9 mouse cellular contexts compared by ENCODE assay signal in the genomic region with DNA sequence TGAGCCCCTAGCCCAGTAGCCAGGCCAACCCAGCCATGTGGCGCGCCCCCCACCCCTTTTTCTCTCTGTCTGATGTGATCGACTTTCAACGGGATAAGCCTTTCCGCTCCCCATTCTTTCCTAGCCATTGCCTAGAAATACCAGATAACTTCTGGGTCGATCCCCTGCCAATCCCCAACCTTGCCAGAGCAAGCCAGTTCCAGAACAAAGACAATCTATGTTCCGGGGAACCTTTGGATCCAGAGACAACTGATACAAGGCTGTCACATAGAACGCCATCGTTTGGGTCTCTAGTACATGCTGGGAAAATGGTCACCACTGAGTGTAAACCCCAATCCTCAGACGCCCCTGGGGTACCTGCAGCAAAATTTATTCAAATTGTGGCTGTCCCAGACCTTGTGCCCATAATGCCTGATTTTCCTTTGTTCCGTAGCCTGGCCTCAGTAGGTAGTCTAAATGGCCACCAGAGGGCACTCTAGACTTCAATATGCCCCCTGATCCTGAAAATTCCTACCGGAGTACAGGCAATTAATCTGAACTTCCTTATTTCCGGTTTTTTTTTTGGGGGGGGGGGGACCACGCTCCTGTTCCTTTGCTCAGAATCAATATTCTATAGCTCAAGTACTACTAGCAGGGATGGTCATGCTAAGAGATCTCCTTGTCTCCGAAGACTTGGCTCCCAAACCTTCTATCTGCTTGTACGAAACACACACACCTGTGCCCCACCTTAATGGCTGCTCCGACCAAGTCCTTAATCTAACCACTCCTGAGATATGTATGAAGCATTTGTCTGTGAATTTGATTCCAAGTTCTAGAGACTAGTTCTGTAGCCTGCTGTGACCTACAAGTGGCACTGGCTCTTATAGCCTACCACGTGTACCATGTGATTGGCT.
DNase-seq lines count a peak whose midpoint lies in the region; ATAC-seq and TF ChIP-seq lines count a peak whose summit lies in the region.
"Had no signal": no experiment of that assay in that cellular context is flagged by ENCODE, and none has a peak within 500 bp of the region (broad histone marks: within the 10 kb centered on the region; RNA-seq: fewer than 3 reads in every experiment).

No protein-coding gene starts in this region.

- no peaks in the 10 kb centered on the region for H3K4me1 ChIP-seq in lung, embryonic 14.5 days (ENCODE audit: insufficient read depth)
- H3K4me1 ChIP-seq in embryonic facial prominence, embryonic 13.5 days, result no peaks in the 10 kb centered on the region; the same call in 1 of the 2 replicates
- no peaks in the 10 kb centered on the region for H3K4me1 ChIP-seq in kidney, embryonic 14.5 days (ENCODE audit: control insufficient read depth, insufficient read depth, low read length)
- H3K4me1 ChIP-seq in midbrain, embryonic 14.5 days (ENCODE audit: control insufficient read depth, insufficient read depth, low read length), result no peaks in the 10 kb centered on the region
- H3K4me1 ChIP-seq: megakaryocyte, embryonic 14.5 days had no signal

- H3K27ac ChIP-seq in lung, embryonic 14.5 days (ENCODE audit: low read depth), result no peak overlapping the region
- no peak overlapping the region for H3K27ac ChIP-seq in embryonic facial prominence, embryonic 13.5 days
- no peak overlapping the region for H3K27ac ChIP-seq in kidney, embryonic 14.5 days (ENCODE audit: low read depth, low read length)
- H3K27ac ChIP-seq in midbrain, embryonic 14.5 days (replicated peaks; ENCODE audit: low read depth, low read length), result no peak overlapping the region

- no peaks in the 10 kb centered on the region for H3K9me3 ChIP-seq in lung, embryonic 14.5 days (ENCODE audit: low read depth, low read length)
- H3K9me3 ChIP-seq in embryonic facial prominence, embryonic 13.5 days, result no peaks in the 10 kb centered on the region
- no peaks in the 10 kb centered on the region for H3K9me3 ChIP-seq in kidney, embryonic 14.5 days (ENCODE audit: control insufficient read depth, low read length)
- H3K9me3 ChIP-seq in midbrain, embryonic 14.5 days (ENCODE audit: control insufficient read depth, low read length), result no peaks in the 10 kb centered on the region
- H3K9me3 ChIP-seq: megakaryocyte, embryonic 14.5 days had no signal

- no peak overlapping the region for H3K9ac ChIP-seq in lung, embryonic 14.5 days
- H3K9ac ChIP-seq in embryonic facial prominence, embryonic 13.5 days, result no peak overlapping the region
- H3K9ac ChIP-seq in kidney, embryonic 14.5 days (ENCODE audit: low read depth, low read length), result no peak overlapping the region
- no peak overlapping the region for H3K9ac ChIP-seq in midbrain, embryonic 14.5 days (replicated peaks; ENCODE audit: low read length)

- peak; percentile 86 for DNase-seq in lung, embryonic 14.5 days
- no peak for DNase-seq in lung, postnatal 25 days (ENCODE audit: low spot score)
- DNase-seq in adrenal gland, postnatal 14 days, result peak; percentile 42
- peak; percentile 88 for DNase-seq in midbrain, embryonic 14.5 days
- no peak for DNase-seq in urinary bladder, postnatal 25 days (ENCODE audit: low spot score)
- no peak for DNase-seq in urinary bladder, postnatal 10 days (ENCODE audit: low spot score)

- no peak overlapping the region for H3K4me3 ChIP-seq in lung, embryonic 14.5 days (ENCODE audit: low read depth, low read length)
- H3K4me3 ChIP-seq in embryonic facial prominence, embryonic 13.5 days, result no peak overlapping the region
- no peak overlapping the region for H3K4me3 ChIP-seq in kidney, embryonic 14.5 days (ENCODE audit: low read length)
- no peak overlapping the region for H3K4me3 ChIP-seq in midbrain, embryonic 14.5 days (replicated peaks; ENCODE audit: low read depth, low read length)
- H3K4me3 ChIP-seq: megakaryocyte, embryonic 14.5 days had no signal

- WGBS in lung, embryonic 14.5 days, result 59% methylated on average over 18 of the region's 18 CpGs
- 54% methylated on average over 18 of the region's 18 CpGs for WGBS in embryonic facial prominence, embryonic 13.5 days
- 61% methylated on average over 18 of the region's 18 CpGs for WGBS in kidney, embryonic 14.5 days
- 55% methylated on average over 18 of the region's 18 CpGs for WGBS in midbrain, embryonic 14.5 days

- ATAC-seq in lung, embryonic 14.5 days (ENCODE audit: insufficient read depth), result peak; percentile 38; the same call in 1 of the 2 replicates
- ATAC-seq in embryonic facial prominence, embryonic 13.5 days (ENCODE audit: insufficient number of reproducible peaks, insufficient read depth, low FRiP score, low TSS enrichment, low read depth), result no peak
- ATAC-seq in kidney, embryonic 14.5 days (ENCODE audit: low FRiP score, low TSS enrichment), result 0 out of 2 replicates have a peak, but pooled peaks have one; percentile 32
- ATAC-seq in midbrain, embryonic 14.5 days (ENCODE audit: low FRiP score, low TSS enrichment), result peak; percentile 62; the same call in 1 of the 2 replicates

- no peaks in the 10 kb centered on the region for H3K36me3 ChIP-seq in lung, embryonic 14.5 days (ENCODE audit: insufficient read depth)
- H3K36me3 ChIP-seq in embryonic facial prominence, embryonic 13.5 days, result no peaks in the 10 kb centered on the region
- H3K36me3 ChIP-seq in kidney, embryonic 14.5 days (ENCODE audit: control insufficient read depth, insufficient read depth, low read length), result no peaks in the 10 kb centered on the region
- no peaks in the 10 kb centered on the region for H3K36me3 ChIP-seq in midbrain, embryonic 14.5 days (ENCODE audit: control insufficient read depth, insufficient read depth, low read length)

- no peaks in the 10 kb centered on the region for H3K27me3 ChIP-seq in lung, embryonic 14.5 days (ENCODE audit: insufficient read depth, low read length)
- no peaks in the 10 kb centered on the region for H3K27me3 ChIP-seq in embryonic facial prominence, embryonic 13.5 days
- H3K27me3 ChIP-seq in kidney, embryonic 14.5 days (ENCODE audit: control insufficient read depth, insufficient read depth, low read length), result no peaks in the 10 kb centered on the region
- H3K27me3 ChIP-seq in midbrain, embryonic 14.5 days (ENCODE audit: control insufficient read depth, insufficient read depth, low read length), result no peaks in the 10 kb centered on the region
- H3K27me3 ChIP-seq: megakaryocyte, embryonic 14.5 days had no signal

- TF ChIP-seq CTCF in lung, embryonic 14.5 days (IDR thresholded peaks at IDR 0.05; ENCODE audit: low read depth), result peak; percentile 77

- no peak overlapping the region for H3K4me2 ChIP-seq in lung, embryonic 14.5 days
- H3K4me2 ChIP-seq in embryonic facial prominence, embryonic 13.5 days, result peak overlapping the region; percentile 7; the same call in 1 of the 2 replicates
- no peak overlapping the region for H3K4me2 ChIP-seq in kidney, embryonic 14.5 days (replicated peaks; ENCODE audit: low read depth, low read length)
- no peak overlapping the region for H3K4me2 ChIP-seq in midbrain, embryonic 14.5 days (ENCODE audit: low read length)

Comparison
In these comparisons a context has a peak if more than half of its experiments do, and no peak if none do; other contexts are left out.
1. DNase-seq: peak in lung, embryonic 14.5 days (single experiment), adrenal gland, postnatal 14 days (single experiment) and midbrain, embryonic 14.5 days (single experiment); none in lung, postnatal 25 days (single experiment), urinary bladder, postnatal 25 days (single experiment) and urinary bladder, postnatal 10 days (single experiment).